Mouse (Mus musculus): Measurements from ENCODE around the gene Tmem229a. TPM values are rescaled to one million over a fixed set of nuclear protein-coding genes. Genes with fewer than 3 reads are reported as not detected.

The Tmem229a gene
- polyA plus RNA-seq (2012; fragmentation: generic; extraction: Trizol), result not detected
- long read RNA-seq, experiment 1, result 0 reads
- long read RNA-seq, experiment 2, result 0 reads

- Histone ChIP-seq H3K36me3 (ENCODE audit: control insufficient read depth, insufficient read depth) (no peaks in the 10 kb centered on the region), H3K79me3 (ENCODE audit: low read depth) (no peaks in the 10 kb centered on the region), H3K27me3 (ENCODE audit: control insufficient read depth, insufficient read depth, insufficient read length) (no peaks in the 10 kb centered on the region), H3K4me3 (ENCODE audit: insufficient read depth, poor library complexity, severe bottlenecking) (no peak within 1 kb of the TSS), H3ac (ENCODE audit: control insufficient read depth, insufficient read length, low read depth) (no peak within 1 kb of the TSS), H3K79me2 (ENCODE audit: control insufficient read depth, insufficient read depth) (no peaks in the 10 kb centered on the region)
- no peak for TF ChIP-seq FOSL1 (IDR thresholded peaks at IDR 0.05; ENCODE audit: insufficient read depth, low read length, poor library complexity, severe bottlenecking)
- no peak for TF ChIP-seq MAX (IDR thresholded peaks at IDR 0.05)
- TF ChIP-seq MYOD1 (IDR thresholded peaks at IDR 0.05; ENCODE audit: control insufficient read depth, insufficient read length, low read depth), result no peak
Observed at GRCm38 (mm10) chr6:24955946-24956585, at the start of gene Tmem229a. Gene Tmem229a (minus strand): TSS chr6:24956297.

- Histone ChIP-seq H3ac (ENCODE audit: control insufficient read depth, insufficient read length, low read depth) (no peak overlapping the region), H3K4me3 (ENCODE audit: insufficient read depth, poor library complexity, severe bottlenecking) (no peak overlapping the region), H3K79me3 (ENCODE audit: low read depth) (no peaks in the 10 kb centered on the region), H3K27me3 (ENCODE audit: control insufficient read depth, insufficient read depth, insufficient read length) (no peaks in the 10 kb centered on the region), H3K36me3 (ENCODE audit: control insufficient read depth, insufficient read depth) (no peaks in the 10 kb centered on the region), H3K79me2 (ENCODE audit: control insufficient read depth, insufficient read depth) (no peaks in the 10 kb centered on the region)
- no peak for TF ChIP-seq USF1 (IDR thresholded peaks at IDR 0.05; ENCODE audit: low read depth)
Observed at GRCm38 (mm10) chr6:24993754-24994153, 37.7 kb upstream of the Tmem229a start.

GRCm38 (mm10) chr6:24989836-24990235 lies 33.7 kb upstream of the Tmem229a start:
- H3K79me2 ChIP-seq (ENCODE audit: control insufficient read depth, insufficient read depth), result no peaks in the 10 kb centered on the region
- no peak overlapping the region for H3K4me3 ChIP-seq (ENCODE audit: insufficient read depth, poor library complexity, severe bottlenecking)
- no peak for TF ChIP-seq CTCF (IDR thresholded peaks at IDR 0.05; ENCODE audit: control insufficient read depth, insufficient read depth, insufficient read length)
- TF ChIP-seq MYOG (IDR thresholded peaks at IDR 0.05; ENCODE audit: control insufficient read depth, extremely low read depth, insufficient read length), result no peak
- no peak for TF ChIP-seq FOSL1 (IDR thresholded peaks at IDR 0.05; ENCODE audit: insufficient read depth, low read length, poor library complexity, severe bottlenecking)
- TF ChIP-seq USF1 (IDR thresholded peaks at IDR 0.05; ENCODE audit: low read depth), result no peak
- TF ChIP-seq MAX (IDR thresholded peaks at IDR 0.05), result no peak
- TF ChIP-seq CEBPB (IDR thresholded peaks at IDR 0.05; ENCODE audit: low read depth), result no peak
- no peak for TF ChIP-seq MYOD1 (IDR thresholded peaks at IDR 0.05; ENCODE audit: control insufficient read depth, insufficient read length, low read depth)

GRCm38 (mm10) chr6:24976176-24976575 lies 20.1 kb upstream of the Tmem229a start:
- Histone ChIP-seq H3K79me2 (ENCODE audit: control insufficient read depth, insufficient read depth) (no peaks in the 10 kb centered on the region), H3K4me3 (ENCODE audit: insufficient read depth, poor library complexity, severe bottlenecking) (no peak overlapping the region), H3K36me3 (ENCODE audit: control insufficient read depth, insufficient read depth) (no peaks in the 10 kb centered on the region), H3ac (ENCODE audit: control insufficient read depth, insufficient read length, low read depth) (no peak overlapping the region), H3K79me3 (ENCODE audit: low read depth) (no peaks in the 10 kb centered on the region), H3K27me3 (ENCODE audit: control insufficient read depth, insufficient read depth, insufficient read length) (no peaks in the 10 kb centered on the region)
- TF ChIP-seq CEBPB (IDR thresholded peaks at IDR 0.05; ENCODE audit: low read depth), result no peak
- TF ChIP-seq CTCF (IDR thresholded peaks at IDR 0.05; ENCODE audit: control insufficient read depth, insufficient read depth, insufficient read length), result no peak
- TF ChIP-seq MYOG (IDR thresholded peaks at IDR 0.05; ENCODE audit: control insufficient read depth, extremely low read depth, insufficient read length), result no peak
- no peak for TF ChIP-seq MYOD1 (IDR thresholded peaks at IDR 0.05; ENCODE audit: control insufficient read depth, insufficient read length, low read depth)
- no peak for TF ChIP-seq MAX (IDR thresholded peaks at IDR 0.05)
- TF ChIP-seq USF1 (IDR thresholded peaks at IDR 0.05; ENCODE audit: low read depth), result no peak
- TF ChIP-seq FOSL1 (IDR thresholded peaks at IDR 0.05; ENCODE audit: insufficient read depth, low read length, poor library complexity, severe bottlenecking), result no peak

More at GRCm38 (mm10) chr6:24989836-24990235, 33.7 kb upstream of the Tmem229a start:
- H3K36me3 ChIP-seq (ENCODE audit: control insufficient read depth, insufficient read depth), result no peaks in the 10 kb centered on the region
- H3ac ChIP-seq (ENCODE audit: control insufficient read depth, insufficient read length, low read depth), result no peak overlapping the region
- H3K27me3 ChIP-seq (ENCODE audit: control insufficient read depth, insufficient read depth, insufficient read length), result no peaks in the 10 kb centered on the region
- no peaks in the 10 kb centered on the region for H3K79me3 ChIP-seq (ENCODE audit: low read depth)

- Histone ChIP-seq H3K27me3 (ENCODE audit: control insufficient read depth, insufficient read depth, insufficient read length) (no peaks in the 10 kb centered on the region), H3K79me3 (ENCODE audit: low read depth) (no peaks in the 10 kb centered on the region), H3K4me3 (ENCODE audit: insufficient read depth, poor library complexity, severe bottlenecking) (no peak overlapping the region), H3K36me3 (ENCODE audit: control insufficient read depth, insufficient read depth) (no peaks in the 10 kb centered on the region), H3ac (ENCODE audit: control insufficient read depth, insufficient read length, low read depth) (no peak overlapping the region), H3K79me2 (ENCODE audit: control insufficient read depth, insufficient read depth) (no peaks in the 10 kb centered on the region)
- TF ChIP-seq USF1 (IDR thresholded peaks at IDR 0.05; ENCODE audit: low read depth) (no peak), MYOD1 (IDR thresholded peaks at IDR 0.05; ENCODE audit: control insufficient read depth, insufficient read length, low read depth) (no peak), FOSL1 (IDR thresholded peaks at IDR 0.05; ENCODE audit: insufficient read depth, low read length, poor library complexity, severe bottlenecking) (no peak)
Observed at GRCm38 (mm10) chr6:24968471-24969223, 12.6 kb upstream of the Tmem229a start.

GRCm38 (mm10) chr6:24967726-24968125 lies 11.6 kb upstream of the Tmem229a start:
- Histone ChIP-seq H3K36me3 (ENCODE audit: control insufficient read depth, insufficient read depth) (no peaks in the 10 kb centered on the region), H3ac (ENCODE audit: control insufficient read depth, insufficient read length, low read depth) (no peak overlapping the region), H3K4me3 (ENCODE audit: insufficient read depth, poor library complexity, severe bottlenecking) (no peak overlapping the region), H3K79me3 (ENCODE audit: low read depth) (no peaks in the 10 kb centered on the region), H3K79me2 (ENCODE audit: control insufficient read depth, insufficient read depth) (no peaks in the 10 kb centered on the region), H3K27me3 (ENCODE audit: control insufficient read depth, insufficient read depth, insufficient read length) (no peaks in the 10 kb centered on the region)
- TF ChIP-seq USF1 (IDR thresholded peaks at IDR 0.05; ENCODE audit: low read depth), result no peak
- no peak for TF ChIP-seq CTCF (IDR thresholded peaks at IDR 0.05; ENCODE audit: control insufficient read depth, insufficient read depth, insufficient read length)
- no peak for TF ChIP-seq MAX (IDR thresholded peaks at IDR 0.05)
- TF ChIP-seq MYOG (IDR thresholded peaks at IDR 0.05; ENCODE audit: control insufficient read depth, extremely low read depth, insufficient read length), result no peak
- no peak for TF ChIP-seq CEBPB (IDR thresholded peaks at IDR 0.05; ENCODE audit: low read depth)
- no peak for TF ChIP-seq FOSL1 (IDR thresholded peaks at IDR 0.05; ENCODE audit: insufficient read depth, low read length, poor library complexity, severe bottlenecking)
- TF ChIP-seq MYOD1 (IDR thresholded peaks at IDR 0.05; ENCODE audit: control insufficient read depth, insufficient read length, low read depth), result no peak

Measured in C2C12 (cell line).